Mouse (Mus musculus) embryonic facial prominence, embryonic 11.5 days (tissue): ENCODE results near the gene Ndufaf1. TPM values are rescaled to one million over a fixed set of nuclear protein-coding genes. Genes with fewer than 3 reads are reported as not detected.
A peak's percentile ranks its signal among the peaks of the same experiment; 100 is the strongest.
"Not testable (repeated sequence)": the region's sequence is repeated elsewhere in the genome, so short reads cannot be mapped to it uniquely, and the experiment has no call there.

ENCODE experiments used
- ATAC-seq: fragments of 200-750 bp; cut with Nextera tagmentation; replicated peaks from 2 replicates; pipeline ENCODE4 v1.8.0; 2017; ENCODE audit warnings: low read depth; ENCODE audit not compliant: insufficient number of reproducible peaks, low FRiP score, low TSS enrichment
- DNase-seq: peaks from one replicate; pipeline ENCODE4 v3.0.0-alpha.2; 2015; ENCODE audit warnings: low spot score
- H3K27ac ChIP-seq: fragments of 300-500 bp; sonication (generic); replicated peaks from 2 replicates; pipeline ENCODE4 v1.5.1; 2014; ENCODE audit warnings: mild to moderate bottlenecking, low read depth, low read length, control low read depth
- H3K27me3 ChIP-seq: fragments of 300-500 bp; sonication (generic); 2 replicates; pipeline ENCODE4 v1.6.1; 2014; ENCODE audit warnings: mild to moderate bottlenecking, low read length, moderate library complexity, mixed read lengths; ENCODE audit not compliant: control insufficient read depth, insufficient read depth
- H3K36me3 ChIP-seq: fragments of 300-500 bp; sonication (generic); replicated peaks from 2 replicates; pipeline ENCODE4 v1.6.1; 2014; ENCODE audit warnings: low read depth, mild to moderate bottlenecking, low read length, moderate library complexity, mixed read lengths; ENCODE audit not compliant: control insufficient read depth, insufficient read depth
- H3K4me1 ChIP-seq: fragments of 300-500 bp; sonication (generic); 2 replicates; pipeline ENCODE4 v1.6.1; 2014; ENCODE audit warnings: low read length, mixed read lengths; ENCODE audit not compliant: control insufficient read depth, insufficient read depth
- H3K4me2 ChIP-seq: fragments of 300-500 bp; sonication (generic); 2 replicates; pipeline ENCODE4 v1.6.1; 2014; ENCODE audit warnings: low read depth, mild to moderate bottlenecking, control low read depth, low read length, moderate library complexity
- H3K4me3 ChIP-seq: fragments of 300-500 bp; sonication (generic); 2 replicates; pipeline ENCODE4 v1.5.1; 2014; ENCODE audit warnings: low read depth, low read length, control low read depth
- H3K9ac ChIP-seq: fragments of 300-500 bp; sonication (generic); replicated peaks from 2 replicates; pipeline ENCODE4 v1.6.1; 2014; ENCODE audit warnings: mild to moderate bottlenecking, control low read depth, low read length
- H3K9me3 ChIP-seq: fragments of 300-500 bp; sonication (generic); replicated peaks from 2 replicates; pipeline ENCODE4 v1.6.1; 2016; ENCODE audit warnings: mild to moderate bottlenecking, low read length, inconsistent platforms, mixed read lengths; ENCODE audit not compliant: control insufficient read depth
- WGBS: fragments of 180-500 bp; shearing (Covaris S2); extraction: QIAGEN DNeasy Blood & Tissue Kit; methylation state at CpG from one replicate; pipeline ENCODE4 v1.1.7; 2014; 5-methylcytosine and 5-hydroxymethylcytosine counted together
- polyA plus RNA-seq: library from polyadenylated mRNA; unstranded; fragments of >200 nt; fragmentation: Nextera tagmentation; extraction: Ambion mirVana; gene quantifications from 2 replicates; pipeline ENCODE4 v1.2.1, GENCODE M21; 2014

Ndufaf1 gene
- polyA plus RNA-seq, 1 experiment from 2014 or later = 55.3 TPM

GRCm38 (mm10) chr2:119641214-119641912 is 21.3 kb downstream of the Ndufaf1 start:
- Histone ChIP-seq H3K4me3 (no peak overlapping the region), H3K4me1 (no peaks in the 10 kb centered on the region), H3K27me3 (no peaks in the 10 kb centered on the region), H3K9me3 (no peaks in the 10 kb centered on the region), H3K9ac (no peak overlapping the region), H3K27ac (no peak overlapping the region), H3K36me3 (peaks cover 20% of the 10 kb centered on the region), H3K4me2 (no peak overlapping the region)
- DNase-seq (no peak), ATAC-seq (no peak)
- 96% methylated on average over 5 of the region's 5 CpGs for WGBS

GRCm38 (mm10) chr2:119636781-119637180 is 25.8 kb downstream of the Ndufaf1 start:
- ATAC-seq (no peak), DNase-seq (peak; percentile 6)
- 87% methylated on average over 1 of the region's 1 CpGs for WGBS
- Histone ChIP-seq H3K4me1 (no peaks in the 10 kb centered on the region), H3K9ac (no peak overlapping the region), H3K27ac (no peak overlapping the region), H3K4me3 (no peak overlapping the region), H3K9me3 (no peaks in the 10 kb centered on the region), H3K27me3 (no peaks in the 10 kb centered on the region), H3K4me2 (no peak overlapping the region), H3K36me3 (peaks cover 15% of the 10 kb centered on the region)

GRCm38 (mm10) chr2:119621302-119621701 is 41.3 kb downstream of the Ndufaf1 start:
- no peak overlapping the region for H3K4me3 ChIP-seq
- no peak overlapping the region for H3K27ac ChIP-seq
- DNase-seq (no peak), ATAC-seq (no peak)
- H3K9me3 ChIP-seq = no peaks in the 10 kb centered on the region
- no peak overlapping the region for H3K4me2 ChIP-seq
- WGBS = 95% methylated on average over 2 of the region's 2 CpGs
- no peaks in the 10 kb centered on the region; the same call in 1 of the 2 replicates for H3K4me1 ChIP-seq
- H3K27me3 ChIP-seq = no peaks in the 10 kb centered on the region
- no peak overlapping the region for H3K9ac ChIP-seq
- no peaks in the 10 kb centered on the region for H3K36me3 ChIP-seq

GRCm38 (mm10) chr2:119619002-119619401 is 43.6 kb downstream of the Ndufaf1 start:
- not testable (repeated sequence) for H3K36me3 ChIP-seq, DNase-seq, ATAC-seq, H3K9me3 ChIP-seq, H3K27me3 ChIP-seq, H3K4me1 ChIP-seq
- WGBS = 17% methylated on average over 6 of the region's 6 CpGs
- Histone ChIP-seq H3K9ac (peak overlapping the region; percentile 53), H3K4me2 (peak overlapping the region; percentile 45), H3K4me3 (peak overlapping the region; percentile 85), H3K27ac (peak overlapping the region; percentile 56; the same call in 1 of the 2 replicates)

GRCm38 (mm10) chr2:119618199-119618982 is 44.2 kb downstream of the Ndufaf1 start, which contains the start of the genes Nusap1 and Oip5:
TSS of gene Nusap1 (plus strand) at chr2:119618298.
TSS of gene Oip5 (minus strand) at chr2:119618469.
- Histone ChIP-seq H3K27me3 (no peaks in the 10 kb centered on the region), H3K36me3 (no peaks in the 10 kb centered on the region), H3K27ac (peak within 1 kb of the TSS; percentile 56; the same call in 1 of the 2 replicates), H3K9ac (peak within 1 kb of the TSS; percentile 73), H3K4me3 (peak within 1 kb of the TSS; percentile 85), H3K9me3 (no peaks in the 10 kb centered on the region), H3K4me2 (peak within 1 kb of the TSS; percentile 65), H3K4me1 (no peaks in the 10 kb centered on the region; the same call in 1 of the 2 replicates)
- under 1% methylated on average over 55 of the region's 55 CpGs for WGBS
- ATAC-seq (peak; percentile 99), DNase-seq (peak; percentile 99)

- Histone ChIP-seq H3K36me3 (no peaks in the 10 kb centered on the region), H3K27ac (no peak overlapping the region; the same call in 1 of the 2 replicates), H3K4me1 (no peaks in the 10 kb centered on the region; the same call in 1 of the 2 replicates), H3K9ac (peak overlapping the region; percentile 73), H3K4me2 (peak overlapping the region; percentile 65), H3K4me3 (peak overlapping the region; percentile 85), H3K9me3 (no peaks in the 10 kb centered on the region), H3K27me3 (no peaks in the 10 kb centered on the region)
- WGBS = under 1% methylated on average over 13 of the region's 13 CpGs
- ATAC-seq (no peak), DNase-seq (peak; percentile 51)
Measured at GRCm38 (mm10) chr2:119617841-119618198, 44.8 kb downstream of the Ndufaf1 start.

GRCm38 (mm10) chr2:119607023-119607422 is 55.6 kb downstream of the Ndufaf1 start:
- H3K9me3 ChIP-seq = no peaks in the 10 kb centered on the region
- DNase-seq (no peak), ATAC-seq (no peak)
- H3K9ac ChIP-seq = no peak overlapping the region
- H3K27ac ChIP-seq = no peak overlapping the region
- no peak overlapping the region for H3K4me2 ChIP-seq
- H3K27me3 ChIP-seq = no peaks in the 10 kb centered on the region
- no peaks in the 10 kb centered on the region for H3K4me1 ChIP-seq
- WGBS = 95% methylated on average over 4 of the region's 4 CpGs
- H3K4me3 ChIP-seq = no peak overlapping the region
- peaks cover 2% of the 10 kb centered on the region for H3K36me3 ChIP-seq
